Mouse (Mus musculus) spleen, embryonic (tissue): ENCODE measurements around the gene Shprh.
"Not testable (repeated sequence)": the region's sequence is repeated elsewhere in the genome, so short reads cannot be mapped to it uniquely, and the experiment has no call there.

Experiments used
- CTCF ChIA-PET: fragments of 350-600 bp; sonication (Branson Sonifier 250); formaldehyde crosslinking; loops from one replicate; lab custom pipeline; 2022; lab: Charles Lee

Shprh gene

GRCm38 (mm10) chr10:11148884-11149741 is at the start of gene Shprh:
TSS of gene Shprh (plus strand) at chr10:11149427.
- CTCF ChIA-PET = interaction anchor here (0.7 kb wide), 1 partner anchor 46 kb away, joined by 10 read pairs; no protein-coding TSS in a partner anchor

- CTCF ChIA-PET = no interaction called here
Measured at GRCm38 (mm10) chr10:11121781-11122180, 27.4 kb upstream of the Shprh start.

GRCm38 (mm10) chr10:11145580-11145979 is 3.6 kb upstream of the Shprh start:
- CTCF ChIA-PET = no interaction called here

GRCm38 (mm10) chr10:11148446-11148845 is 781 bp upstream of the Shprh start:
- CTCF ChIA-PET = interaction anchor here (0.7 kb wide), 1 partner anchor 47 kb away, joined by 10 read pairs; no protein-coding TSS in a partner anchor

GRCm38 (mm10) chr10:11149742-11150125 is 507 bp downstream of the Shprh start:
- CTCF ChIA-PET = interaction anchor here (0.6 kb wide), 1 partner anchor 1459 kb away, joined by 3 read pairs; no protein-coding TSS in a partner anchor

- CTCF ChIA-PET = no interaction called here
Measured at GRCm38 (mm10) chr10:11151644-11152043, 2.4 kb downstream of the Shprh start.

GRCm38 (mm10) chr10:11157039-11157438 is 7.8 kb downstream of the Shprh start:
- CTCF ChIA-PET = no interaction called here

- CTCF ChIA-PET = no interaction called here
Measured at GRCm38 (mm10) chr10:11164537-11164936, 15.3 kb downstream of the Shprh start.

- CTCF ChIA-PET = no interaction called here
Measured at GRCm38 (mm10) chr10:11170252-11170651, 21.0 kb downstream of the Shprh start.

- CTCF ChIA-PET = no interaction called here
Measured at GRCm38 (mm10) chr10:11171615-11172014, 22.4 kb downstream of the Shprh start.

- CTCF ChIA-PET = no interaction called here
Measured at GRCm38 (mm10) chr10:11172519-11172918, 23.3 kb downstream of the Shprh start.

GRCm38 (mm10) chr10:11175801-11176482 is 26.7 kb downstream of the Shprh start:
- CTCF ChIA-PET = no interaction called here

- CTCF ChIA-PET = interaction anchor here (0.6 kb wide), 1 partner anchor 17 kb away, joined by 4 read pairs; no protein-coding TSS in a partner anchor
Measured at GRCm38 (mm10) chr10:11180077-11180476, 30.9 kb downstream of the Shprh start.

GRCm38 (mm10) chr10:11197341-11197740 is 48.1 kb downstream of the Shprh start:
- CTCF ChIA-PET = no interaction called here

- CTCF ChIA-PET = no interaction called here
Measured at GRCm38 (mm10) chr10:11198346-11198745, 49.1 kb downstream of the Shprh start.

GRCm38 (mm10) chr10:11199980-11200379 is 50.8 kb downstream of the Shprh start:
- CTCF ChIA-PET = no interaction called here

GRCm38 (mm10) chr10:11205883-11206282 is 56.7 kb downstream of the Shprh start:
- CTCF ChIA-PET = not testable (repeated sequence)

GRCm38 (mm10) chr10:11208670-11209069 is 59.4 kb downstream of the Shprh start:
- CTCF ChIA-PET = no interaction called here

GRCm38 (mm10) chr10:11212003-11212402 is 62.8 kb downstream of the Shprh start:
- CTCF ChIA-PET = no interaction called here

- CTCF ChIA-PET = no interaction called here
Measured at GRCm38 (mm10) chr10:11226442-11226841, 77.2 kb downstream of the Shprh start.

GRCm38 (mm10) chr10:11229545-11230178 is 80.4 kb downstream of the Shprh start:
- CTCF ChIA-PET = interaction anchor here (0.6 kb wide), 1 partner anchor 140 kb away, joined by 3 read pairs; no protein-coding TSS in a partner anchor

GRCm38 (mm10) chr10:11233208-11233607 is 84.0 kb downstream of the Shprh start:
- CTCF ChIA-PET = interaction anchor here (0.6 kb wide), 1 partner anchor 1602 kb away, joined by 3 read pairs; no protein-coding TSS in a partner anchor
